Comparison of ENCODE assay signal across 18 mouse cellular contexts in the genomic region with DNA sequence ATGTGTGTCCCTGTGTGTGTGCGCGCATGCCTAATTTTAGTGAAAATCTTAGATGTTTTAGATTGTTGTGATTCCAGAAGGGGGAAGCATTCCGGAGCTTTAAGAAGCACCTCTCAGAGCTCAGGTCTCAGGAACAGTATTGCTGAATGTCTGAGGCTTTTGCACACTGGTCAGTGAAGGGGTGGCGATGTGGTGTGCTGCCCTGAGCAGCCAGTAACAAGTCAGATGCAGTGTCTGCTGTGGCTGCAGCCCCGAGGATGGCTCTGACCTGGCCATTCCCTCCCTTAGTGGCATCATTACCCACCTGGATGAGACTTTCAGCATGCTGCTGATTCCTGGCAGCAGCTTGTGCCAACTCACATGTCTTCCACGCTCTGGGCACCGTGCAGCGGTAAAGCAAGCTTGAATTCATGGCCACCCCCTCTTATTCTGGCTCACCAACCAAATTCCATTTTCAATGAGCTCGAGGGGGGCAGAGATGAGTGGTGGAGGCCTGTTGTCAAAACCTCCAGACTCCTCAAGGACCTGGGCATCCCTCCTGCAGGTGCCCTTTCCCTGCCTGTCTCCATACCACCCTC. TPM values are rescaled to one million over a fixed set of nuclear protein-coding genes. Genes with fewer than 3 reads are reported as not detected.
A peak's percentile ranks its signal among the peaks of the same experiment; 100 is the strongest.
DNase-seq lines count a peak whose midpoint lies in the region; ATAC-seq and TF ChIP-seq lines count a peak whose summit lies in the region.
"Had no signal": no experiment of that assay in that cellular context is flagged by ENCODE, and none has a peak within 500 bp of the region (broad histone marks: within the 10 kb centered on the region; RNA-seq: fewer than 3 reads in every experiment).

No protein-coding gene starts in this region.

- H3K4me2 ChIP-seq in heart, embryonic 11.5 days: no peak overlapping the region
- H3K4me2 ChIP-seq in lung, embryonic 14.5 days: no peak overlapping the region
- peak overlapping the region; percentile 5; the same call in 1 of the 2 replicates for H3K4me2 ChIP-seq in embryonic facial prominence, embryonic 13.5 days
- H3K4me2 ChIP-seq in lung, embryonic 16.5 days (ENCODE audit: low read depth, low read length): no peak overlapping the region
- H3K4me2 ChIP-seq: hindbrain, embryonic 12.5 days; liver, embryonic 15.5 days; stomach, embryonic 15.5 days had no signal

- H3K9me3 ChIP-seq in heart, embryonic 10.5 days: no peaks in the 10 kb centered on the region
- H3K9me3 ChIP-seq in heart, embryonic 11.5 days (replicated peaks; ENCODE audit: control insufficient read depth, low read length): no peaks in the 10 kb centered on the region
- no peaks in the 10 kb centered on the region for H3K9me3 ChIP-seq in lung, embryonic 14.5 days (ENCODE audit: low read depth, low read length)
- H3K9me3 ChIP-seq in embryonic facial prominence, embryonic 13.5 days: peaks cover 3% of the 10 kb centered on the region; the same call in 1 of the 2 replicates
- no peaks in the 10 kb centered on the region for H3K9me3 ChIP-seq in lung, embryonic 16.5 days (ENCODE audit: control insufficient read depth, low read length)
- H3K9me3 ChIP-seq: hindbrain, embryonic 12.5 days; liver, embryonic 15.5 days; stomach, embryonic 15.5 days had no signal

- ATAC-seq in heart, embryonic 11.5 days (replicated peaks; ENCODE audit: insufficient number of reproducible peaks, low FRiP score, low TSS enrichment): no peak
- no peak for ATAC-seq in lung, embryonic 14.5 days (ENCODE audit: insufficient read depth)
- no peak for ATAC-seq in embryonic facial prominence, embryonic 13.5 days (ENCODE audit: insufficient number of reproducible peaks, insufficient read depth, low FRiP score, low TSS enrichment, low read depth)
- ATAC-seq in lung, embryonic 16.5 days (ENCODE audit: low read depth): peak; percentile 80
- no peak for ATAC-seq in megakaryocyte-erythroid progenitor cell, adult 5-6 weeks (replicated peaks; ENCODE audit: low FRiP score, low TSS enrichment, poor library complexity, severe bottlenecking)
- ATAC-seq: CD4-positive, CD25-positive, alpha-beta regulatory T cell, adult 4 months; forebrain, embryonic 14.5 days; intestine, postnatal 0 days had no signal

- H3K4me1 ChIP-seq in heart, embryonic 10.5 days: peaks cover 20% of the 10 kb centered on the region
- H3K4me1 ChIP-seq in heart, embryonic 11.5 days (ENCODE audit: control insufficient read depth, insufficient read depth, low read length): no peaks in the 10 kb centered on the region
- H3K4me1 ChIP-seq in lung, embryonic 14.5 days (ENCODE audit: insufficient read depth): peaks cover 3% of the 10 kb centered on the region
- H3K4me1 ChIP-seq in embryonic facial prominence, embryonic 13.5 days: peaks cover 31% of the 10 kb centered on the region
- peaks cover 8% of the 10 kb centered on the region; the same call in 1 of the 2 replicates for H3K4me1 ChIP-seq in lung, embryonic 16.5 days (replicated peaks; ENCODE audit: control insufficient read depth, insufficient read depth, low read length)
- H3K4me1 ChIP-seq: liver, embryonic 15.5 days; stomach, embryonic 15.5 days had no signal

- peaks cover 5% of the 10 kb centered on the region for H3K36me3 ChIP-seq in heart, embryonic 10.5 days
- no peaks in the 10 kb centered on the region for H3K36me3 ChIP-seq in heart, embryonic 11.5 days (ENCODE audit: control insufficient read depth, insufficient read depth, low read length)
- no peaks in the 10 kb centered on the region; the same call in 1 of the 2 replicates for H3K36me3 ChIP-seq in lung, embryonic 14.5 days (ENCODE audit: insufficient read depth)
- peaks cover 34% of the 10 kb centered on the region for H3K36me3 ChIP-seq in embryonic facial prominence, embryonic 13.5 days
- no peaks in the 10 kb centered on the region for H3K36me3 ChIP-seq in lung, embryonic 16.5 days (ENCODE audit: control insufficient read depth, insufficient read depth, low read length)
- H3K36me3 ChIP-seq: hindbrain, embryonic 12.5 days; liver, embryonic 15.5 days; stomach, embryonic 15.5 days had no signal

- no peak for DNase-seq in heart, embryonic 10.5 days (ENCODE audit: low spot score)
- DNase-seq in lung, embryonic 14.5 days: no peak
- no peak for DNase-seq in lung, postnatal 14 days
- DNase-seq: adrenal gland, adult 2 months; cerebellum, adult 8-10 months; heart, adult 2 months; kidney, postnatal 36 days had no signal

- 79% methylated on average over 9 of the region's 9 CpGs for WGBS in heart, embryonic 10.5 days
- WGBS in heart, embryonic 11.5 days (ENCODE audit: insufficient replicate concordance): 78% methylated on average over 9 of the region's 9 CpGs
- WGBS in lung, embryonic 14.5 days: 64% methylated on average over 9 of the region's 9 CpGs
- 55% methylated on average over 9 of the region's 9 CpGs for WGBS in embryonic facial prominence, embryonic 13.5 days
- 58% methylated on average over 9 of the region's 9 CpGs for WGBS in lung, embryonic 16.5 days

- H3K27ac ChIP-seq in heart, embryonic 10.5 days: peak overlapping the region; percentile 45
- no peak overlapping the region for H3K27ac ChIP-seq in heart, embryonic 11.5 days (ENCODE audit: low read depth, low read length)
- peak overlapping the region; percentile 2; the same call in 1 of the 2 replicates for H3K27ac ChIP-seq in lung, embryonic 14.5 days (ENCODE audit: low read depth)
- peak overlapping the region; percentile 62; the same call in 1 of the 2 replicates for H3K27ac ChIP-seq in embryonic facial prominence, embryonic 13.5 days
- peak overlapping the region; percentile 60 for H3K27ac ChIP-seq in lung, embryonic 16.5 days (ENCODE audit: low read length)
- H3K27ac ChIP-seq: heart, adult 2 months; hindbrain, embryonic 12.5 days; liver, embryonic 15.5 days; stomach, embryonic 15.5 days had no signal

- no peaks in the 10 kb centered on the region for H3K27me3 ChIP-seq in heart, embryonic 10.5 days (ENCODE audit: insufficient read depth, poor library complexity, severe bottlenecking)
- H3K27me3 ChIP-seq in heart, embryonic 11.5 days (ENCODE audit: control insufficient read depth, insufficient read depth, low read length): no peaks in the 10 kb centered on the region
- H3K27me3 ChIP-seq in lung, embryonic 14.5 days (ENCODE audit: insufficient read depth, low read length): no peaks in the 10 kb centered on the region
- no peaks in the 10 kb centered on the region for H3K27me3 ChIP-seq in embryonic facial prominence, embryonic 13.5 days
- H3K27me3 ChIP-seq in lung, embryonic 16.5 days (ENCODE audit: control insufficient read depth, insufficient read depth, low read depth, low read length): no peaks in the 10 kb centered on the region
- H3K27me3 ChIP-seq: hindbrain, embryonic 12.5 days; liver, embryonic 15.5 days; stomach, embryonic 15.5 days had no signal

- no peak overlapping the region for H3K4me3 ChIP-seq in heart, embryonic 10.5 days
- no peak overlapping the region for H3K4me3 ChIP-seq in heart, embryonic 11.5 days (ENCODE audit: low read depth, low read length)
- no peak overlapping the region for H3K4me3 ChIP-seq in lung, embryonic 14.5 days (ENCODE audit: low read depth, low read length)
- H3K4me3 ChIP-seq in embryonic facial prominence, embryonic 13.5 days: no peak overlapping the region
- no peak overlapping the region for H3K4me3 ChIP-seq in lung, embryonic 16.5 days (ENCODE audit: low read length)
- H3K4me3 ChIP-seq: heart, adult 2 months; hindbrain, embryonic 12.5 days; liver, embryonic 15.5 days; stomach, embryonic 15.5 days had no signal

- no peak for TF ChIP-seq CTCF in lung, embryonic 14.5 days (IDR thresholded peaks at IDR 0.05; ENCODE audit: low read depth)

- no peak overlapping the region for H3K9ac ChIP-seq in heart, embryonic 11.5 days (ENCODE audit: low read depth, low read length)
- H3K9ac ChIP-seq in lung, embryonic 14.5 days: no peak overlapping the region
- no peak overlapping the region for H3K9ac ChIP-seq in embryonic facial prominence, embryonic 13.5 days
- H3K9ac ChIP-seq in lung, embryonic 16.5 days (ENCODE audit: low read length): no peak overlapping the region
- H3K9ac ChIP-seq: hindbrain, embryonic 12.5 days; liver, embryonic 15.5 days; stomach, embryonic 15.5 days had no signal

RNA-seq across cellular contexts. Expression of a gene that starts 44.2 kb away (rescaled TPM):
- polyA plus RNA-seq in heart, embryonic 10.5 days (2016; fragmentation: Nextera tagmentation; extraction: Ambion mirVana): 5.8 and 17.9 TPM in 2 replicates
- polyA plus RNA-seq in heart, embryonic 11.5 days (2014; fragmentation: Nextera tagmentation; extraction: Ambion mirVana): 5.2 and 6.5 TPM in 2 replicates
- 12.8 and 12.9 TPM in 2 replicates for polyA plus RNA-seq in lung, embryonic 14.5 days (2014; fragmentation: Nextera tagmentation; extraction: Ambion mirVana)
- 92.9 and 101 TPM in 2 replicates for polyA plus RNA-seq in embryonic facial prominence, embryonic 13.5 days (2015; fragmentation: Nextera tagmentation; extraction: Ambion mirVana)
- 6.8 and 7.2 TPM in 2 replicates for polyA plus RNA-seq in lung, embryonic 16.5 days (2015; fragmentation: Nextera tagmentation; extraction: Ambion mirVana)
- not detected in 2 replicates for total RNA-seq in megakaryocyte-erythroid progenitor cell, adult 5-6 weeks (2014; fragmentation: Nextera tagmentation)
- total RNA-seq in megakaryocyte-erythroid progenitor cell, adult 5-6 weeks (2017): not detected in 2 replicates
- total RNA-seq: MEL had no signal
- polyA plus RNA-seq: CD4-positive, CD25-positive, alpha-beta regulatory T cell, adult 4 months had no signal
